Mouse (Mus musculus) frontal cortex, postnatal 10 days (tissue): ENCODE data around the gene Slc10a7.
A peak's percentile ranks its signal among the peaks of the same experiment; 100 is the strongest.

Source experiments
- DNase-seq, 2 experiments: peaks; one replicate each; pipeline ENCODE4 v3.0.0; 2022; ENCODE audit warnings: low spot score in 2 of 2, mixed read lengths in 1 of 2

The Slc10a7 gene

DNA sequence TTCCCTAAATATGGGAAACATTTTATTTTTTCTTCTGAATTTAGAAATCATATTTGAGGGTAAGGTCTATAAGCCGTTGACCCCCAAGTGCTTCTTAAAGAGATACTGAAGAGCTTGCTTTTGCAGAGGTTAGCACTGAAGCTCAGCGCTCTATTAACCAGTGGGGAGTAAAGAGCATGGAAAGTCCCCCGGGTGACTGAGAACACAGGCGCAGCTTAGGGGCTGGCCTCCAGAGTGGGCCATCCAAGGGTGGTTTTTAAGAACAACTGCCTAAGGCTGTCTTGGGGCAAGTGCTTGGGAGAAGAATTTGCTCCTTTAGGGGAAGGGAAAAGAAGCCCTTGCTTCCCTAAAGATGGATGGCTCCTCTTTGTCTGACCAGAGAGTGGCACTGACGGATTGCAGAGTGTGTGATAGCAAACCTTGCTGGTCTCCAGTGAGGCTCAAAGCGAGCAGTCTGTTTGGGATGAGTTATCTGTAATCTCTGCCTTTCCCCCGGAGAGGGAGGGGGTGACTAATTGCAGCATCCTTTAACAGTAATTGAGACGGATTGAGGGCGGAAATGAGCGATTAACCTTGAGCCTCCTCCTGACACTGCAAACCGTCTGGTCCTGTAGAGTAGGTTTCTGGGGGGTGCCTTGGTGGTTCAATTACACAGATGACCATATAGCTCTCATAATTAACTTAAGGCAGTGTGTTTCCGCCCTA is 115.7 kb downstream of the Slc10a7 start:
- no peak for DNase-seq

DNA sequence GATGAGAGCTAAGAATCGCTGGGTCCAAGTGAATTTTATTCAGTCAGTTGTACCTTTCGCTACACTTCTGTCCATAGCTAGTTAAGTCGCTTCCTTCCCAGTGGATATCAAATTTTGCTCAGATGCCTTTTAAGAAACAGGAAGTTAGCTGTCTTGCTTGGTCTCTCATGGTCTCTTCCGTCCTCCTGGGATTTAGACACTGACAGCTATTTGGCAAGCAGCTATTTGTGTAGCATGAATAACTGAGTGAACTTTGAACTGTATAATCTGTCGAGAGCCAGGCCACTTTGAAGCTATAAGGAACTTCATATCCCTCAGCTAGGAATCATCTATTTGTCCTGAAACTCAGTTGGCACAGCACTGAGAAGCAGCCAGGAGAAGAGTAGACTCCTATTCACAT is 117.5 kb downstream of the Slc10a7 start:
- DNase-seq, result no peak

DNA sequence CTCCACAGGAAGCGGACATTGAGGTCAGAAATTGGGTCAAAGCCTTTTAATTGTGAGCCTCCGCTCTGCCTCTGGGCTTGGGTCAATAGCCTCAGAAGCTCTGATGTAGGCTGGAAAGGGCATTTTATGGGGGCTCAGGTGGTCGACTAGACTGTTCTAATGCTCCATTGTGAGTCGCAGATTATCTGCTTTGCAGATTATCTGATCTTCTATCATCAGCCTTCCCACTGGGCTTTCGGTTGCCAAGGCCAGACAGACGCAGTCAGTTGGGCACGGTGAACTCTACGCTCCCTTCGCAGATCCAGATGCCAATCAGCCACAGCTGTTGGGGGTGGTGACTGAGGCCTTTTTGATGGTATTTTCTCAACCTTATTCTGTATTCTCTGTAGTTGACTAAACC is 118.6 kb downstream of the Slc10a7 start:
- no peak for DNase-seq

DNA sequence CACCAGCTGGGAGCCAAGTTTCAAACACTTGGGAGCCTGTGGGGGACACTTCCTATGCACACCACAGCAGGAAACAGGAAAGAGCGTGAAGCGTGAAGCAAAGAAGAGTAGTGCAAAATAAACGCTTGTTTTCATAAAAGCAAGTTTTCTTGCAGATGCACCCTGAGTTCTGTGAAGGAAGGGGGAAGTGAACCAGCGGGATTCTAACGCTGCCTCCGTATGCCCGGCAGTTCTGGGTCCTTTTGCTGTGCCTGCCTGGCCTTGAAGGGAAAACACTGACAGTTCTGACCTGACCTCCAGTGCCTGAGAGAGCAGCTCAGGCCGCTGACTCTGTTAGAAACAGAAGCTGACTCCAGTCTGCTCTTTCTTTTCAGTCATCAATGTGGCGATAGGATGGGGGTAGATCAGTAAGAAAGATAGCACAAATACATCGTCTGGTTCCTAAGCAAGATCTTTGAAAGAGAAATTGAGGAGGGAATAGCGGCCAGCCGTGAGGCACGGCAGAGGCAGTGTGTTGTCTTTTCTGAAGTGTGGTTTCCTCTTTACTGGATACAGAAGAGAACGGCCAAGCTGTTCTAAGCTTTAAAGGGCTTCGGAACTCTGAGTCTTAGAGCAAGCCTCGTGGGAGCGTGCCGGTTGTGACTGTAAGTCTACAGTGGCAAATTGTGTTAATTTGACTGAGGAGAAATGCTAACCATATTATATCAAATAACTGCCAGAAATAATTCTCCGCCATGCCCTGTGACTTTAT is 121.4 kb downstream of the Slc10a7 start:
- DNase-seq, result no peak

DNA sequence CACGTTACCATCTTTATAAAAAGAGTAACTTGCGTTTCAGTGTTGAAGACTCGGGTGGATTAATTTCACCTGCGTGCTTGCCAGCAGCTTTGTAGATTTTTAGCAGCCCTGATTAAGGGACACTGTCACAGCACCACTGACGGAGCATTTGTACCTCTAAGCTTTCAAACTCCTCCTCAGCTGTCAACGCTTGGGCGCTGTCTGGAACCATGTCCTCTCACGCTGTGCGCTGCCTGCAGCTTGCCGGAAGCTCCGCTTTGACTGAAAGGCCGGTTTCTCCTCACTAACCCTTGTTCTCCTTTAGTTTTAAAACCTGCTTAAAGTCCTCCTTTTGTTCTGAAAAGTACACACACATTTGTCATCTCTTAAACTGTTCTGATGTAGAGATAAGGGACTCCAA is 123.9 kb downstream of the Slc10a7 start:
- DNase-seq, result no peak

DNA sequence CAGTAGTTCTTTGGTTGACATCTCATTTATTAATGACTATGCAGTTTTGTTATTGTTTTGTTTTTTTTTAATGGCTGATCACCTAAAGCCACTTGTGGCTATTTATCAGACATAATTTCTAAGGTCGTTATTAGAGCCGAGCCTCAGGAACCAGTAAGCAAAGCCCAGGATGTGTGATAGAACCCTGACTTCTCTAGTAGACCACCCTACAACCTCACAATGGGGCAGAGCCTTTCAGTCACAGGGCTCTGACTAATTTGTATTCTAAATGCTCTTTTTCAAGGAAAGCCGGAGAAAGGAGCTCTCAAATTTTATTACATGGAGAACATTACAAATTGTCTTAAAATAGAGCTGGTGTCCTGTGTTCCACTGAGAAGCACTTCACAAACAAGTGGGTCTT is 124.9 kb downstream of the Slc10a7 start:
- DNase-seq, result no peak

DNA sequence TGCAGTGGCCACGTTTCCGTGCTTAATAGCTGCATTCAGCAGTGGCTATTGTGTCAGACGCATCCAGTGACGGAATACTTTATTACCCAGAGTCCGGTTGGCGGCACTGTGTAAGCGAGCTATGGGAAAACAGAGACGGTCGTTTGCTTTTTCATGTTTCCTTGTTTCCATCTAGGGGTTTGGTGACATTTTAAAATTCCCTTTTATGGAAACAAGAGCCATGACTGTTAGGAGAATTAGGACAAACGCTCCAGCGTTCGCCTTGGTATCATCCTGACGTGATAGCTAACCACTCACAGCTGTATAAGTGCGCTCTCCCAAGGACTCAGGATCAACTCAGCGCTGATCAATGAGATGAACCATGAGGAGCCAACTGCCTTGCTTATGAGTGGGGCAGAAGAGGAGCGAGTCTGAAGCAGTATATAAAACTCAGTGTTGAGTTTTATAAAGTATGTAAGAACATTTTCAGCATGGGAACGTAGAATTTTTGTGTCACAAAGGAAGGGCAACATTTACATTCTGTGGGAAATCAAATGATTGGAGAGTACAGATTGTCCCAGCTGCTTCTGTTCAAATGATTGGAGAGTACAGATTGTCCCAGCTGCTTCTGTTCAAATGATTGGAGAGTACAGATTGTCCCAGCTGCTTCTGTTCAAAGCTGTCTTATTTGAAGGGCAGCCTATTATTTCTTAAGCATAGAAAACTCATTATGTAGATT is 125.5 kb downstream of the Slc10a7 start:
- DNase-seq, result no peak

GRCm38 (mm10) chr8:78635241-78635771 is 126.2 kb downstream of the Slc10a7 start:
- DNase-seq, result no peak

- no peak for DNase-seq
These were observed 132.8 kb downstream of the Slc10a7 start for GRCm38 (mm10) chr8:78641919-78642318.

DNA sequence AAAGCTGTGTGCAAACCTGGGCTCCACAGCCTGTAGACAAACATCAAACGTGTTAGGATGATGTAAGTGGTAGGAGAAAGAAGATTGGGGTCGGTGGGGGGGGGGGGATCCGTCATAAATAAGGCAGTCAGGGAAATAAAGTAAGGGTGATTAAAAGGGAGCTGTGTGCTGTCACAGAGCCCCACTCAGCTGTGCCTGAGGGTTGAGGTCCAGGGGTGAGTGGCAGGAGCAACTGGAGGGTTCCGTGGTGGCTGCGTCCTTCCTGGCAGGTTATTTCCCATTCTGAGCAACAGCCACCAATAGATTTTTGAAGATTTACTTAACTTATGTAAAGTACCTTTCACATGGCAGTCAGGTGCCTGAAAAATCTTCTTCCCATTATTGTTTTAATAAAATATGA is 133.2 kb downstream of the Slc10a7 start:
- no peak for DNase-seq

- no peak for DNase-seq
These were observed 138.0 kb downstream of the Slc10a7 start for GRCm38 (mm10) chr8:78647000-78647656.

DNA sequence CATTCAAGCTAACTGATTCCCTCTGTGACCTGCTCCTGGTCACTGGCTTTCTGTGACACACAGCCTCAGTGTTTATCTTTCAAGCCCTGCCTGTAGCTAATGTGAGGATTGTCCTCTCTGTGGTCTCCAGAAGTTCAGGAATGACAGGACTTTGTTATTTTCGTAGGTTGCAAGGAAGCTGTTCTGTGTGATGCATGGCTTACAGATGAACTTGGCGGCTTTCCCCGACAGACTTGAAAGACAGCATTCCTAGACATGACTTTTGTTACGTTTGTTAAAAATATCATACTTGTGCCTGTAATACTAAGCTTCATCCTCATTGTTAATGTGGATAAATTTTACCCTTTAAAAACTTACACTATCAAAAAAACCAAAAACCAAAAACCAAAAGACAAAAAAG is 138.7 kb downstream of the Slc10a7 start:
- DNase-seq, result no peak

DNA sequence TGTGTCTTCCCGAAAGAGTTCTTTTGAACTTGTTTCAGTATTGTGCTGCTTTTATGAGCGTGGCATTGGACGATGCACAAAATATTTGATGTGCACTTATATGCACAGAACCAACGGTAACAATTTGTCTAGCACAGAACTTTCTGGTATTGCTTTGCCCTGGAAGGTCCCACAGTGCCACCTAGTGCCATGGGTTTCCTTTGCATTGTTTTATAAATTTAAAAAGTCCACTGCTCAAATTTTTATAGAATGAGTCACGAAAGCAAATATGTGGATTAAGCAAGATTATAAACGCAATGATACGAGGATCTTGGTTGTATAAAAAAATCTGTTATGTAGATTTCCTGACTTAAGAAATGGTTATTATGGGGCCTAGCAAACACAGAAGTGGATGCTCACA is 139.8 kb downstream of the Slc10a7 start:
- DNase-seq, result peak in 1 of 2 experiments; percentile 47

- no peak for DNase-seq
These were observed 142.5 kb downstream of the Slc10a7 start for GRCm38 (mm10) chr8:78651670-78652069.

DNA sequence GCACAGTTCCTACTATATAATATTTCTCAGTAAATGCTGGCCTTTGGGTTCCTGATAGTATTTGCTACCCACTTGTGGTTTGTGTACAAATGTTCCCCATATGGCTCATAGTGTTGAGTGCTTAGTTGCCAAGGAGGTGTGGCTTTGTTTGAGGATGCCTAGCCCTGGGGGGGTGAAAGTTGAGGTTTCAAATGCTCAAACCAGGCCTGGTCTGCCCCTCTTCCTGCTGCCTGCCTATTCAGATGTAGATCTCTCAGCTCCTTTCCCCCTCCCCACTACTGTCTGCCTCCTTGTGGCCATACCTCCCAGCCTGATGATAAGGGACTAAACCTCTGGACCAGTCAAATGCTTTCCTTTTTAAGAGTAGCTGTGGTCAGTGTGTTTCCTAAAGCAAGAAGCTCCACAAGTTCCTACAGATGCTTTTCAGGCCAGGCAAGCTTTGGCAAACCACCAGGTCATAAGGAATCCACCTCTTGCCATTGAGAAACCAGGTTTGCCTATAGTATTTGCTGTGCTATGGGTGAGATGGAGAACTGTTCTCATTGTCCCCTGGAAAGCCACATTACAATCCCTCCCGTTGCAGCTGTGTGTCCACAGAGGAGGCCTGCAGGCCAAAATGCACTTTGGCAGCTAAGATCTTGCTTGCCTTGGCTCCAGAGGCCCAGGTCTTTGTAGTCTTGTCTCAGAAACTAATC is 146.4 kb downstream of the Slc10a7 start:
- DNase-seq, result no peak

- DNase-seq, result no peak
These were observed 147.7 kb downstream of the Slc10a7 start for GRCm38 (mm10) chr8:78656700-78657370.

DNA sequence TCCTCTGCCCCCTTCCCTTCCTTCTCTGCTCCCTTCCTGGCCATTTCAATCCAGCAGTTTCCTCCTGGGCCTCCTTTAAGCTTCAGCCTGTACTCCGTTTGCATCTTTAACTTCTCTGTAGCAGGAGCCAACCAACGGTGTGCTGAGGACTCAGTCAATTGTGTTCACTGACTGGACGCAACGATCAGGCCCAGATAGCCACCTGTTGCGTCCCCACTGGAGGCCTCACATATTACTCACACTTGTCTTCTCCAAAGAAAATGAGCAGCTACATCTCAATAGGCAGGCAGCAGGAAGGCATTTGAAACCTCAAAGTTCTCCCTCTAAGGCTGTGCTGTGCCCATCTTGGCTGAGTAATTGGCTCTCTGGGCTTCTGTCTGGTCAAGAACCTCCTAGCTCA is 149.0 kb downstream of the Slc10a7 start:
- DNase-seq, result no peak

- no peak for DNase-seq
These were observed 150.6 kb downstream of the Slc10a7 start for GRCm38 (mm10) chr8:78659617-78660187.

GRCm38 (mm10) chr8:78664306-78664940 is 155.3 kb downstream of the Slc10a7 start:
- no peak for DNase-seq

DNA sequence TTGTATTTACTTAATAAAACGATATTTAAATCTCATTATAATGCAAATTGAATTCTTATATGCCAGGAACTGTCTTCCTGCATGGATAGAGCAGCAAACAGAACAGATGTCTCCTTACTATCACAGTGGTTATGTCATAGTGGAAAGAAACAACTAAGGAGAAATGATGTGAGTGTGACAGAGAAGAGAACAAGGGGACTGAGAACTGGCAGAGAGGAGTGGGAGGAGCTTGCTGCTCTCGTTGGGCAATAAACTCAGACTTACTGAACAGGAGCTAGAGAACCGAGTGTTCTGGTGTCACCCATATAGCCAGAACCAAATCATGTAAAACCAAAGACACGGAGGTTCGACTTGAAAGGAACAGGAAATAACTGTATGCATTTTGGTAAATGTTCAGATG is 158.3 kb downstream of the Slc10a7 start:
- no peak for DNase-seq
